Mouse (Mus musculus): ENCODE measurements around the gene Itgb2. TPM values are rescaled to one million over a fixed set of nuclear protein-coding genes. Genes with fewer than 3 reads are reported as not detected.

Gene Itgb2
- polyA plus RNA-seq, 1 experiment from 2014 or later = 2.1 TPM

DNA sequence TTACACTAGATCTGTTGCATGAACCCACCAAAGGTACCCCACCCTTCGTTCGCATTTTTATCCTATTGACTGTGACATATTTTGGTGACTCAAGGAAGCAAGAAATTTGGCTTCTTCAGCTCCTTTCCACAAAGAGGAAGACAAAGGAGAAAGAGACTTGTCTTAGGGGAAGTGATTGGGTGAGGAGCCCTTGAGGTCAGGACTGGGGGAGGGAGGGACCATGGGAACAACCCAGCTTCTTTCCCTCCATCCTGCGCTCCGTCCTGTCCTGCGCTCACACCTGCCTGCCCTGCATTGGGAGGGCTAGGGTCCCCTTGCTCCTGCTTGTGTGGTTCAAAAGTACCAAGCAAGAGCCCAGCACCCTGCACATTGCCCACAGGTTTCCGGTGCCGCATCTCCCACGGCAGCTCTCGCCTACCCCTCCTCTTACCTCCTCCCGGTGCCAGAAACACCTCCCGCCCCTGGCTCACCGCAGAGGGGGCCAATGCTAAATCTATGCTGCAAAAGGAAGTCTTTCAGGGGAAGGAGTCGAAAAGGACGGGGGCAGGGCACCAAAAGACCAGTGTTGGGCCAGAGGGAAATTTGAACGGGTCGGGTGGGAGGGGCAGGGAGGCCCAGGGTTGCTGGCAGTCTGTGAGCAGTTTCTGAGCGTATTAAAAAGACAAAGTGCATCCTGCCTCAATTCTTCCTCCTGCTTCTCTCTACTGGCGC is 7.9 kb upstream of the Itgb2 start:
- no peaks in the 10 kb centered on the region for H3K27me3 ChIP-seq (replicated peaks; ENCODE audit: control insufficient read depth, insufficient read depth, low read length)
- no peaks in the 10 kb centered on the region for H3K4me1 ChIP-seq (replicated peaks; ENCODE audit: control insufficient read depth, insufficient read depth, low read length)
- 24% methylated on average over 18 of the region's 18 CpGs for whole genome bisulfite sequencing
- no peak for TF ChIP-seq CTCF (IDR thresholded peaks at IDR 0.05; ENCODE audit: low read depth)
- no peak for ATAC-seq
- peak overlapping the region; percentile 45 for H3K4me2 ChIP-seq (replicated peaks; ENCODE audit: low read depth)
- H3K4me3 ChIP-seq (ENCODE audit: low read depth, low read length) = no peak overlapping the region
- H3K9ac ChIP-seq (ENCODE audit: low read depth, low read length) = no peak overlapping the region
- H3K9me3 ChIP-seq (ENCODE audit: control insufficient read depth) = no peaks in the 10 kb centered on the region
- no peaks in the 10 kb centered on the region for H3K36me3 ChIP-seq (ENCODE audit: control insufficient read depth, insufficient read depth)
- no peak overlapping the region; the same call in 1 of the 2 replicates for H3K27ac ChIP-seq (ENCODE audit: low read depth, low read length)

GRCm38 (mm10) chr10:77522746-77523145 is 7.3 kb upstream of the Itgb2 start:
- Histone ChIP-seq H3K4me3 (ENCODE audit: low read depth, low read length) (no peak overlapping the region), H3K36me3 (ENCODE audit: control insufficient read depth, insufficient read depth) (no peaks in the 10 kb centered on the region), H3K9me3 (ENCODE audit: control insufficient read depth) (no peaks in the 10 kb centered on the region), H3K4me2 (replicated peaks; ENCODE audit: low read depth) (peak overlapping the region; percentile 45), H3K27ac (ENCODE audit: low read depth, low read length) (no peak overlapping the region), H3K9ac (ENCODE audit: low read depth, low read length) (no peak overlapping the region), H3K27me3 (replicated peaks; ENCODE audit: control insufficient read depth, insufficient read depth, low read length) (no peaks in the 10 kb centered on the region), H3K4me1 (replicated peaks; ENCODE audit: control insufficient read depth, insufficient read depth, low read length) (no peaks in the 10 kb centered on the region)
- WGBS = 65% methylated on average over 12 of the region's 12 CpGs
- TF ChIP-seq CTCF (IDR thresholded peaks at IDR 0.05; ENCODE audit: low read depth) = no peak
- no peak for ATAC-seq

- H3K4me3 ChIP-seq (ENCODE audit: low read depth, low read length) = no peak overlapping the region
- H3K9me3 ChIP-seq (ENCODE audit: control insufficient read depth) = no peaks in the 10 kb centered on the region
- WGBS = 63% methylated on average over 7 of the region's 7 CpGs
- no peaks in the 10 kb centered on the region for H3K36me3 ChIP-seq (ENCODE audit: control insufficient read depth, insufficient read depth)
- H3K4me2 ChIP-seq (replicated peaks; ENCODE audit: low read depth) = no peak overlapping the region
- H3K9ac ChIP-seq (ENCODE audit: low read depth, low read length) = no peak overlapping the region
- no peak for TF ChIP-seq CTCF (IDR thresholded peaks at IDR 0.05; ENCODE audit: low read depth)
- H3K27me3 ChIP-seq (replicated peaks; ENCODE audit: control insufficient read depth, insufficient read depth, low read length) = no peaks in the 10 kb centered on the region
- no peak overlapping the region for H3K27ac ChIP-seq (ENCODE audit: low read depth, low read length)
- ATAC-seq = no peak
- H3K4me1 ChIP-seq (replicated peaks; ENCODE audit: control insufficient read depth, insufficient read depth, low read length) = no peaks in the 10 kb centered on the region
Observed at GRCm38 (mm10) chr10:77523321-77523720, 6.7 kb upstream of the Itgb2 start.

DNA sequence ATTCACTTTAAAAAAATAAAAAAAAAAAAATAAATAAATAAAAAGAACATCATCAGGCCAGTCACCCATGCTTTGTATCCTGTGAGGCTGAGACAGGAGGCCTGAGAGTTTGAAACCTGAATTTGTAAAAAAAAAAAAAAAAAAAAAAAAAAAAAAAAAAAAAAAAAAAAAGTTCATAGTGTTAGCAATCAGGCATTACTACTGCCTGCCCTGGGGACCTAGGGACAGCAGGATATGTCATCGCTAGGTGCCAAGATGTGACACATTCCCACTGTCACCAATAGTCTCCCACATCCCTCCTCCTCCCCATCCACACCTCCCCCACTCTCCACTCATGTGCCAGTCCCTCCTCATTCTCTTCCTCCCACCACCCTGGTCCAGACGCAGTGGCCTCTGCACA is 3.6 kb upstream of the Itgb2 start:
- Histone ChIP-seq H3K27ac (ENCODE audit: low read depth, low read length) (no peak overlapping the region), H3K4me3 (ENCODE audit: low read depth, low read length) (no peak overlapping the region), H3K9me3 (ENCODE audit: control insufficient read depth) (no peaks in the 10 kb centered on the region), H3K4me1 (replicated peaks; ENCODE audit: control insufficient read depth, insufficient read depth, low read length) (no peaks in the 10 kb centered on the region), H3K36me3 (ENCODE audit: control insufficient read depth, insufficient read depth) (no peaks in the 10 kb centered on the region), H3K4me2 (replicated peaks; ENCODE audit: low read depth) (no peak overlapping the region), H3K27me3 (replicated peaks; ENCODE audit: control insufficient read depth, insufficient read depth, low read length) (no peaks in the 10 kb centered on the region), H3K9ac (ENCODE audit: low read depth, low read length) (no peak overlapping the region)
- 80% methylated on average over 2 of the region's 2 CpGs for WGBS
- TF ChIP-seq CTCF (IDR thresholded peaks at IDR 0.05; ENCODE audit: low read depth) = no peak
- no peak for ATAC-seq

DNA sequence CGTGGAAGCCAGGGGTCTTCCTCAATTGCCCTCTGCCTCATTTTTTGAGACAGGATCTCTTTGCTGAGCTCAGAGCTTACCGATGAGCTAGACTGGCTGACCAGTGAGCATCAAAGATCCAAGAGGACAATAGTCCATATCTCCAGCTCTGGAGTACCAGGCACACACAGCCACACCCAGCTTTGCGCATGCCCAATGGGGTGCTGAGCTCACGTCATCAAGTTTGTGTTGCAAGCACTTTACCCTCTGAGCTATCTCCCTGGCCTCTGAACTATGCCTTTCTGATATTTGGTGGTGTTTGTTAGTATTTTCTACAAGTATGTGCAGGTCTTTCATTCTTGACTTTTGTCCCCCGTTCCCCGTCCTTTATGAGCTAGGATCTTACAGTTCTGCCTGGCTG is 1.4 kb upstream of the Itgb2 start:
- Histone ChIP-seq H3K4me2 (replicated peaks; ENCODE audit: low read depth) (no peak overlapping the region), H3K27me3 (replicated peaks; ENCODE audit: control insufficient read depth, insufficient read depth, low read length) (no peaks in the 10 kb centered on the region), H3K9me3 (ENCODE audit: control insufficient read depth) (no peaks in the 10 kb centered on the region), H3K9ac (ENCODE audit: low read depth, low read length) (no peak overlapping the region), H3K4me1 (replicated peaks; ENCODE audit: control insufficient read depth, insufficient read depth, low read length) (no peaks in the 10 kb centered on the region), H3K27ac (ENCODE audit: low read depth, low read length) (no peak overlapping the region), H3K36me3 (ENCODE audit: control insufficient read depth, insufficient read depth) (no peaks in the 10 kb centered on the region), H3K4me3 (ENCODE audit: low read depth, low read length) (no peak overlapping the region)
- TF ChIP-seq CTCF (IDR thresholded peaks at IDR 0.05; ENCODE audit: low read depth) = no peak
- peak; percentile 83 for ATAC-seq
- 49% methylated on average over 6 of the region's 6 CpGs for WGBS

DNA sequence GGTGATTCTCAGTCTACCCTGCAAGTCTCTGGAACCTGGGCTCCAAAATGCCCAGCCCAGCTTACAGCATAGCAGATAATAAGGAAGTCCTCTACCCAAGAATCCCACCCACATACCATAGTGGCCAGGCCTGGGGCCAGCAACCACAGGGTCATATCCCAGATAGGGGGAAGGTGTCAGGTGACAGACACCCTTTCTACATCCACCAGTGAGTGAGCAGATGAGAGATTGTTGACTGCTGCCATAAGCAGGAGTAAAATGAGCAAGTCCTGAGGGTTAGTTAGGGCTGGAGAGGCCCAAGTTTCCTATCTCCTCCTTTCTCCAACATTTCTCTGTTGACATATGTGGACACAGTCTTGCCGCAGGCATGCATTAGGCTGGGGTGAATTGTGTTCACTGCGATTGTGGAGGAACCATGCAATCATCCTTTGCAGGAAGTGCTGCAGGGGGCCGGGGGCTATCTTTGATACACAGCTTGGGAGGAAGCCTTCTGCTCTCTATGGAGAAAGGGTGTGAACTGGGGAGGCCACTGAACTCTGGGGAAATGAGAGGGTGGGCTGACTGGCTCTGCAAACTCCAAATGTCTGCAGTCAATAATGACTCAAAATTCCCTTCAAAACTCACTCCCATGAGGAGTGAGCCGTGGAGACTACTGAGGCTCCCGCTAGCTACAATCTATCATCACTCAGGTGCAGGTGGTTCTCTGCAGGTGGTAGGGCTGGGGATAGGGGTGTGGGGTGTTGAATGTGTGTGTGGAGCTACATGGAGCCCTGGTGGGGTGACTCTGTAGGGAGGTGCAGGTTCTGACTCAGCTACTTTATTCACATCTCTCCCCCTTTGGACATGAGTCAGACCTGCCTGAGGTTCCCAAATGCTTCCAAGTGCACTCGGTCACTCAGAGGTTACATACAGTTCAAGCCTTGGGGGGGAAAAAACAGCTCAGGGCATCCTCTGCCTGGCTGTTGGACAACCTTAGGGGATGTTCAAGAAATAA is 1.3 kb downstream of the Itgb2 start:
- 66% methylated on average over 6 of the region's 6 CpGs for WGBS
- no peaks in the 10 kb centered on the region for H3K9me3 ChIP-seq (ENCODE audit: control insufficient read depth)
- no peak for ATAC-seq
- H3K27ac ChIP-seq (ENCODE audit: low read depth, low read length) = no peak overlapping the region
- H3K9ac ChIP-seq (ENCODE audit: low read depth, low read length) = no peak overlapping the region
- H3K4me2 ChIP-seq (replicated peaks; ENCODE audit: low read depth) = no peak overlapping the region
- H3K36me3 ChIP-seq (ENCODE audit: control insufficient read depth, insufficient read depth) = no peaks in the 10 kb centered on the region
- H3K27me3 ChIP-seq (replicated peaks; ENCODE audit: control insufficient read depth, insufficient read depth, low read length) = no peaks in the 10 kb centered on the region
- no peaks in the 10 kb centered on the region for H3K4me1 ChIP-seq (replicated peaks; ENCODE audit: control insufficient read depth, insufficient read depth, low read length)
- no peak for TF ChIP-seq CTCF (IDR thresholded peaks at IDR 0.05; ENCODE audit: low read depth)
- H3K4me3 ChIP-seq (ENCODE audit: low read depth, low read length) = no peak overlapping the region

Measured in intestine, postnatal 0 days (tissue).